Mouse (Mus musculus): Measurements from ENCODE around the gene Cdc14b. TPM values are rescaled to one million over a fixed set of nuclear protein-coding genes. Genes with fewer than 3 reads are reported as not detected.
A peak's percentile ranks its signal among the peaks of the same experiment; 100 is the strongest.

Cdc14b gene
- polyA plus RNA-seq, 1 experiment from 2014 or later, result 29.5 TPM

- WGBS, result 87% methylated on average over 5 of the region's 5 CpGs
- Histone ChIP-seq H3K4me3 (ENCODE audit: low read depth, low read length) (no peak overlapping the region), H3K9ac (replicated peaks; ENCODE audit: low read length) (no peak overlapping the region), H3K4me1 (ENCODE audit: control insufficient read depth, insufficient read depth, low read length) (no peaks in the 10 kb centered on the region), H3K9me3 (replicated peaks; ENCODE audit: control insufficient read depth, low read length) (no peaks in the 10 kb centered on the region), H3K27ac (replicated peaks; ENCODE audit: low read depth, low read length) (no peak overlapping the region), H3K36me3 (replicated peaks; ENCODE audit: control insufficient read depth, insufficient read depth, low read depth, low read length) (no peaks in the 10 kb centered on the region), H3K27me3 (ENCODE audit: control insufficient read depth, insufficient read depth, low read length) (no peaks in the 10 kb centered on the region), H3K4me2 (ENCODE audit: low read depth, low read length) (no peak overlapping the region)
- ATAC-seq (replicated peaks; ENCODE audit: insufficient number of reproducible peaks, low FRiP score, low TSS enrichment, low read depth), result no peak
- no peak for DNase-seq (ENCODE audit: low spot score)
Measured at GRCm38 (mm10) chr13:64211995-64212603, 63.0 kb downstream of the Cdc14b start.

DNA sequence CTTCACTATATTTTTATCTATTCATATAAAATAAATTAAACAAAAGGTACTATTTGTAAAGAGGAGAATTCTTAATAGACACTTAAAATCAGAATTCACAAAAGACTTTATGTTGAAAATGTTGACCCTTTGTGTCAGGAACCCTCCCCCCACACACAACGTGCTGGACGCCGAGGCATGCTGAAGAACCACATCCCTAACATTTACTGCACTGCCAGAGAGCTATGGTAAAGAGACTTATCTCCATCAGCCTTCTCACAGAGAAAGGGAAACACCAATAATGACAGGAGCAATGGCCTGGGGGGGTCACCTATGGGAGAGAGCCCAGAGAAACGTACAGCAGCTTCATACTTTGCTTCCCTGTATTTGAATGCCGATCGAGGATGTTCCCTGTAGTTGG is 66.9 kb downstream of the Cdc14b start:
- WGBS, result 89% methylated on average over 6 of the region's 6 CpGs
- no peak overlapping the region for H3K4me2 ChIP-seq (ENCODE audit: low read depth, low read length)
- no peaks in the 10 kb centered on the region for H3K36me3 ChIP-seq (replicated peaks; ENCODE audit: control insufficient read depth, insufficient read depth, low read depth, low read length)
- no peak overlapping the region for H3K9ac ChIP-seq (replicated peaks; ENCODE audit: low read length)
- no peak overlapping the region for H3K27ac ChIP-seq (replicated peaks; ENCODE audit: low read depth, low read length)
- H3K9me3 ChIP-seq (replicated peaks; ENCODE audit: control insufficient read depth, low read length), result no peaks in the 10 kb centered on the region
- ATAC-seq (replicated peaks; ENCODE audit: insufficient number of reproducible peaks, low FRiP score, low TSS enrichment, low read depth) (no peak), DNase-seq (ENCODE audit: low spot score) (no peak)
- H3K4me3 ChIP-seq (ENCODE audit: low read depth, low read length), result no peak overlapping the region
- H3K27me3 ChIP-seq (ENCODE audit: control insufficient read depth, insufficient read depth, low read length), result no peaks in the 10 kb centered on the region
- no peaks in the 10 kb centered on the region for H3K4me1 ChIP-seq (ENCODE audit: control insufficient read depth, insufficient read depth, low read length)

DNA sequence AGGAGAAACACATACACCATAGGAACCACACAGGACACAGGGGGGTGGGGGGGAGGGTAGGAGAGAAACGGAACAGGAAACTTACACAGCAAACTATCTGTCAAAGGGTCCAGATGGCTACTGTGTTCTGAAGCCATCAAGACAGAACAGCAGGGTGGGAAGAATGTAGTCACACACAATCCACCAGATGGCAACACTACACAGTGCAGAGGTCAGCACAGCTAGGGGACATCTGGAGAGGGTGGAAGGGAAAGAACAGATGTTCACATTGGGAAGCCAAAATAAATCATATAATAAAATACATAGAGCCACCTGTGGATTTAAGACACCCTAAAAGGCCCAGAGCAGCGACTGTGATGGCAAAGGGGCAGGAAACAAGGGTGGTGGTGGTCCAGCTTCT is 69.9 kb downstream of the Cdc14b start:
- Histone ChIP-seq H3K36me3 (replicated peaks; ENCODE audit: control insufficient read depth, insufficient read depth, low read depth, low read length) (no peaks in the 10 kb centered on the region), H3K4me2 (ENCODE audit: low read depth, low read length) (no peak overlapping the region), H3K9me3 (replicated peaks; ENCODE audit: control insufficient read depth, low read length) (no peaks in the 10 kb centered on the region), H3K4me3 (ENCODE audit: low read depth, low read length) (no peak overlapping the region), H3K4me1 (ENCODE audit: control insufficient read depth, insufficient read depth, low read length) (no peaks in the 10 kb centered on the region), H3K9ac (replicated peaks; ENCODE audit: low read length) (no peak overlapping the region), H3K27me3 (ENCODE audit: control insufficient read depth, insufficient read depth, low read length) (no peaks in the 10 kb centered on the region), H3K27ac (replicated peaks; ENCODE audit: low read depth, low read length) (no peak overlapping the region)
- DNase-seq (ENCODE audit: low spot score), result peak; percentile 46
- peak; percentile 70 for ATAC-seq (replicated peaks; ENCODE audit: insufficient number of reproducible peaks, low FRiP score, low TSS enrichment, low read depth)
- 48% methylated on average over 2 of the region's 2 CpGs for WGBS

GRCm38 (mm10) chr13:64204726-64205125 is 70.4 kb downstream of the Cdc14b start:
- no peak overlapping the region for H3K4me3 ChIP-seq (ENCODE audit: low read depth, low read length)
- H3K4me1 ChIP-seq (ENCODE audit: control insufficient read depth, insufficient read depth, low read length), result no peaks in the 10 kb centered on the region
- no peak overlapping the region for H3K27ac ChIP-seq (replicated peaks; ENCODE audit: low read depth, low read length)
- ATAC-seq (replicated peaks; ENCODE audit: insufficient number of reproducible peaks, low FRiP score, low TSS enrichment, low read depth) (no peak), DNase-seq (ENCODE audit: low spot score) (peak; percentile 8)
- no peak overlapping the region for H3K9ac ChIP-seq (replicated peaks; ENCODE audit: low read length)
- 60% methylated on average over 2 of the region's 2 CpGs for WGBS
- no peaks in the 10 kb centered on the region for H3K9me3 ChIP-seq (replicated peaks; ENCODE audit: control insufficient read depth, low read length)
- H3K4me2 ChIP-seq (ENCODE audit: low read depth, low read length), result no peak overlapping the region
- no peaks in the 10 kb centered on the region for H3K27me3 ChIP-seq (ENCODE audit: control insufficient read depth, insufficient read depth, low read length)
- H3K36me3 ChIP-seq (replicated peaks; ENCODE audit: control insufficient read depth, insufficient read depth, low read depth, low read length), result no peaks in the 10 kb centered on the region

DNA sequence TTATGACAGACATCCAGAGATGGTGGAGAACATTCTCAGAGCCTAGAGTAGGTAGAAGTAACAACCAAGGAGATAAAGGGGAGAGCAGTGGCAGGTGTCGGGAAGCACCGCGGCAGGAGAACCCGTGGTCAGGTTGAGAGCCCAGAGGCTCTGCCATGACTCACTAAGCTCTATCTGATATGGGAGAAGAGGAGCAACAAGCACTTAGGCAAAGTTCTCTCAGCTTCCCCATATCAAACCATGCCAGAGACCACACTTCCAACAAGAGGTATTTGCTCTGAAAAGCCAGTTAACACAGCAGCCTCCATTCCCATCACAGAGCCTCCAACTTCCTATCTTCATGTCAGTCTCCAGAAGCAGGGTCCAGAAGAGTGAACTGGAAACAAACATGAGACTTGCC is 74.2 kb downstream of the Cdc14b start:
- H3K4me2 ChIP-seq (ENCODE audit: low read depth, low read length), result no peak overlapping the region
- H3K27me3 ChIP-seq (ENCODE audit: control insufficient read depth, insufficient read depth, low read length), result no peaks in the 10 kb centered on the region
- H3K4me1 ChIP-seq (ENCODE audit: control insufficient read depth, insufficient read depth, low read length), result no peaks in the 10 kb centered on the region
- ATAC-seq (replicated peaks; ENCODE audit: insufficient number of reproducible peaks, low FRiP score, low TSS enrichment, low read depth) (no peak), DNase-seq (ENCODE audit: low spot score) (no peak)
- H3K36me3 ChIP-seq (replicated peaks; ENCODE audit: control insufficient read depth, insufficient read depth, low read depth, low read length), result no peaks in the 10 kb centered on the region
- H3K9me3 ChIP-seq (replicated peaks; ENCODE audit: control insufficient read depth, low read length), result no peaks in the 10 kb centered on the region
- 99% methylated on average over 4 of the region's 4 CpGs for WGBS
- H3K27ac ChIP-seq (replicated peaks; ENCODE audit: low read depth, low read length), result no peak overlapping the region
- no peak overlapping the region for H3K4me3 ChIP-seq (ENCODE audit: low read depth, low read length)
- no peak overlapping the region for H3K9ac ChIP-seq (replicated peaks; ENCODE audit: low read length)

- H3K27ac ChIP-seq (replicated peaks; ENCODE audit: low read depth, low read length), result no peak overlapping the region
- no peak overlapping the region for H3K4me2 ChIP-seq (ENCODE audit: low read depth, low read length)
- no peaks in the 10 kb centered on the region for H3K36me3 ChIP-seq (replicated peaks; ENCODE audit: control insufficient read depth, insufficient read depth, low read depth, low read length)
- H3K4me1 ChIP-seq (ENCODE audit: control insufficient read depth, insufficient read depth, low read length), result no peaks in the 10 kb centered on the region
- ATAC-seq (replicated peaks; ENCODE audit: insufficient number of reproducible peaks, low FRiP score, low TSS enrichment, low read depth), result no peak
- no peaks in the 10 kb centered on the region for H3K27me3 ChIP-seq (ENCODE audit: control insufficient read depth, insufficient read depth, low read length)
- H3K9ac ChIP-seq (replicated peaks; ENCODE audit: low read length), result no peak overlapping the region
- no peak overlapping the region for H3K4me3 ChIP-seq (ENCODE audit: low read depth, low read length)
- DNase-seq (ENCODE audit: low spot score), result no peak
- 93% methylated on average over 4 of the region's 4 CpGs for WGBS
- H3K9me3 ChIP-seq (replicated peaks; ENCODE audit: control insufficient read depth, low read length), result no peaks in the 10 kb centered on the region
Measured at GRCm38 (mm10) chr13:64198310-64198709, 76.8 kb downstream of the Cdc14b start.

GRCm38 (mm10) chr13:64197899-64198298 is 77.2 kb downstream of the Cdc14b start:
- WGBS, result 90% methylated on average over 6 of the region's 6 CpGs
- H3K4me1 ChIP-seq (ENCODE audit: control insufficient read depth, insufficient read depth, low read length), result no peaks in the 10 kb centered on the region
- DNase-seq (ENCODE audit: low spot score) (no peak), ATAC-seq (replicated peaks; ENCODE audit: insufficient number of reproducible peaks, low FRiP score, low TSS enrichment, low read depth) (no peak)
- no peak overlapping the region for H3K27ac ChIP-seq (replicated peaks; ENCODE audit: low read depth, low read length)
- H3K9ac ChIP-seq (replicated peaks; ENCODE audit: low read length), result no peak overlapping the region
- no peaks in the 10 kb centered on the region for H3K9me3 ChIP-seq (replicated peaks; ENCODE audit: control insufficient read depth, low read length)
- H3K36me3 ChIP-seq (replicated peaks; ENCODE audit: control insufficient read depth, insufficient read depth, low read depth, low read length), result no peaks in the 10 kb centered on the region
- no peaks in the 10 kb centered on the region for H3K27me3 ChIP-seq (ENCODE audit: control insufficient read depth, insufficient read depth, low read length)
- no peak overlapping the region for H3K4me2 ChIP-seq (ENCODE audit: low read depth, low read length)
- no peak overlapping the region for H3K4me3 ChIP-seq (ENCODE audit: low read depth, low read length)

- DNase-seq (ENCODE audit: low spot score) (no peak), ATAC-seq (replicated peaks; ENCODE audit: insufficient number of reproducible peaks, low FRiP score, low TSS enrichment, low read depth) (no peak)
- Histone ChIP-seq H3K27ac (replicated peaks; ENCODE audit: low read depth, low read length) (no peak overlapping the region), H3K4me1 (ENCODE audit: control insufficient read depth, insufficient read depth, low read length) (no peaks in the 10 kb centered on the region), H3K27me3 (ENCODE audit: control insufficient read depth, insufficient read depth, low read length) (no peaks in the 10 kb centered on the region), H3K4me3 (ENCODE audit: low read depth, low read length) (no peak overlapping the region), H3K4me2 (ENCODE audit: low read depth, low read length) (no peak overlapping the region), H3K9ac (replicated peaks; ENCODE audit: low read length) (no peak overlapping the region), H3K36me3 (replicated peaks; ENCODE audit: control insufficient read depth, insufficient read depth, low read depth, low read length) (no peaks in the 10 kb centered on the region), H3K9me3 (replicated peaks; ENCODE audit: control insufficient read depth, low read length) (no peaks in the 10 kb centered on the region)
Measured at GRCm38 (mm10) chr13:64187065-64187464, 88.0 kb downstream of the Cdc14b start.
